Mouse (Mus musculus) MEL (cell line): ENCODE measurements at regions not wholly inside any gene's neighbourhood (a gene's known extent, or its start where the extent isn't known, plus 50 kb on each side); places are given as distances from the start of the nearest gene placed in this dataset.

Experiments
- DNase-seq: peaks from one replicate; pipeline ENCODE4 v3.0.0; 2011; ENCODE audit warnings: low read depth, low spot score
- H3K27ac ChIP-seq: 2 replicates; pipeline ENCODE4 v1.5.1; 2012; ENCODE audit warnings: low read depth, mild to moderate bottlenecking, control low read depth, low read length, moderate library complexity; ENCODE audit not compliant: control insufficient read depth
- H3K27me3 ChIP-seq, 2 experiments: fragments of 150-350 bp in 1 of 2; sonication (generic) in 1 of 2; 2 replicates each; pipeline ENCODE4 v1.6.1; 2012; ENCODE audit warnings: low read length in 2 of 2, mild to moderate bottlenecking in 2 of 2, improper control_type of control experiment in 1 of 2, moderate library complexity in 1 of 2; ENCODE audit not compliant: insufficient read depth in 2 of 2, control insufficient read depth in 1 of 2
- H3K36me3 ChIP-seq, 2 experiments: 2 replicates each; pipeline ENCODE4 v1.6.1; 2012 to 2014; ENCODE audit warnings: low read length in 2 of 2, improper control_type of control experiment in 1 of 2, inconsistent platforms in 1 of 2, mild to moderate bottlenecking in 1 of 2; ENCODE audit not compliant: insufficient read depth in 2 of 2, control insufficient read depth in 1 of 2
- H3K4me1 ChIP-seq, 2 experiments: fragments of 150-350 bp in 1 of 2; sonication (generic) in 1 of 2; 2 replicates each; pipeline ENCODE4 v1.6.1; 2012; ENCODE audit warnings: low read length in 2 of 2, improper control_type of control experiment in 1 of 2, mild to moderate bottlenecking in 1 of 2; ENCODE audit not compliant: insufficient read depth in 2 of 2, control insufficient read depth in 1 of 2
- H3K4me3 ChIP-seq, 2 experiments: fragments of 150-350 bp in 1 of 2; sonication (generic) in 1 of 2; 2 replicates each; pipeline ENCODE4 v1.5.1; 2012; ENCODE audit warnings: low read depth in 2 of 2, low read length in 2 of 2, mild to moderate bottlenecking in 2 of 2, moderate library complexity in 2 of 2, control low read depth in 1 of 2, improper control_type of control experiment in 1 of 2; ENCODE audit not compliant: control insufficient read depth in 1 of 2, insufficient read depth in 1 of 2
- H3K79me2 ChIP-seq: 2 replicates; pipeline ENCODE4 v1.6.1; 2012; ENCODE audit warnings: mild to moderate bottlenecking, low read length, moderate library complexity; ENCODE audit not compliant: control insufficient read depth, poor library complexity, insufficient read depth
- H3K9ac ChIP-seq: 2 replicates; pipeline ENCODE4 v1.6.1; 2012; ENCODE audit warnings: low read depth, mild to moderate bottlenecking, control low read depth, low read length, moderate library complexity; ENCODE audit not compliant: control insufficient read depth, poor library complexity, severe bottlenecking
- H3K9me3 ChIP-seq: fragments of 150-350 bp; sonication (generic); replicated peaks from 2 replicates; pipeline ENCODE4 v1.6.1; 2012; ENCODE audit warnings: mild to moderate bottlenecking, low read length, improper control_type of control experiment, moderate library complexity; ENCODE audit not compliant: insufficient read depth
- BHLHE40 ChIP-seq: IDR thresholded peaks from 2 replicates; pipeline ENCODE4 v1.6.1; 2012; ENCODE audit warnings: low read depth, mild to moderate bottlenecking, inconsistent platforms, low read length, improper control_type of control experiment, borderline replicate concordance
- CHD1 ChIP-seq: IDR thresholded peaks from 2 replicates; pipeline ENCODE4 v1.6.1; 2012; ENCODE audit warnings: low read depth, mild to moderate bottlenecking, inconsistent platforms, low read length, improper control_type of control experiment
- ELF1 ChIP-seq: IDR thresholded peaks from 2 replicates; pipeline ENCODE4 v1.6.1; 2014; ENCODE audit warnings: low read depth, mild to moderate bottlenecking, inconsistent platforms, low read length, improper control_type of control experiment, moderate library complexity
- GATA1 ChIP-seq: IDR thresholded peaks from 2 replicates; pipeline ENCODE4 v1.6.1; 2011; ENCODE audit warnings: low read depth, low read length, improper control_type of control experiment
- HCFC1 ChIP-seq: IDR thresholded peaks from 2 replicates; pipeline ENCODE4 v1.6.1; 2012; ENCODE audit warnings: low read depth, mild to moderate bottlenecking, inconsistent platforms, low read length, improper control_type of control experiment, moderate library complexity
- MAFK ChIP-seq: IDR thresholded peaks from 2 replicates; pipeline ENCODE4 v1.6.1; 2011; ENCODE audit warnings: low read depth, mild to moderate bottlenecking, low read length, improper control_type of control experiment, borderline replicate concordance
- MAX ChIP-seq: IDR thresholded peaks from 2 replicates; pipeline ENCODE4 v1.6.1; 2011; ENCODE audit warnings: low read length, improper control_type of control experiment
- MEF2A ChIP-seq: IDR thresholded peaks from 2 replicates; pipeline ENCODE4 v1.6.1; 2014; ENCODE audit warnings: low read depth, mild to moderate bottlenecking, inconsistent platforms, low read length, improper control_type of control experiment; ENCODE audit not compliant: poor library complexity, insufficient replicate concordance, severe bottlenecking; ENCODE audit errors: extremely low read depth
- MYB ChIP-seq: IDR thresholded peaks from 2 replicates; pipeline ENCODE4 v1.6.1; 2011; ENCODE audit warnings: mild to moderate bottlenecking, low read depth, low read length, improper control_type of control experiment
- MYC ChIP-seq: IDR thresholded peaks from 2 replicates; pipeline ENCODE4 v1.6.1; 2011; ENCODE audit warnings: low read depth, mild to moderate bottlenecking, low read length, improper control_type of control experiment, moderate library complexity
- NELFE ChIP-seq: IDR thresholded peaks from 2 replicates; pipeline ENCODE4 v1.6.1; 2011; ENCODE audit warnings: low read depth, low read length, improper control_type of control experiment
- POLR2A ChIP-seq, 2 experiments: IDR thresholded peaks; 2 replicates each; pipeline ENCODE4 v1.6.1; 2011 to 2012; ENCODE audit warnings: low read length in 2 of 2, mild to moderate bottlenecking in 2 of 2, control low read depth in 1 of 2, improper control_type of control experiment in 1 of 2, low read depth in 1 of 2, moderate library complexity in 1 of 2; ENCODE audit not compliant: control insufficient read depth in 1 of 2, insufficient read depth in 1 of 2, poor library complexity in 1 of 2
- POLR2AphosphoS5 ChIP-seq: IDR thresholded peaks from 2 replicates; pipeline ENCODE4 v1.6.1; 2012; ENCODE audit warnings: low read depth, borderline replicate concordance, mild to moderate bottlenecking, inconsistent platforms, low read length, moderate library complexity, mixed read lengths
- RAD21 ChIP-seq: IDR thresholded peaks from 2 replicates; pipeline ENCODE4 v1.6.1; 2011; ENCODE audit warnings: mild to moderate bottlenecking, low read depth, low read length, improper control_type of control experiment
- RCOR1 ChIP-seq: IDR thresholded peaks from 2 replicates; pipeline ENCODE4 v1.6.1; 2012; ENCODE audit warnings: low read depth, mild to moderate bottlenecking, inconsistent platforms, low read length, improper control_type of control experiment
- SIN3A ChIP-seq: IDR thresholded peaks from 2 replicates; pipeline ENCODE4 v1.6.1; 2012; ENCODE audit warnings: low read length, improper control_type of control experiment, inconsistent platforms
- TBP ChIP-seq: IDR thresholded peaks from 2 replicates; pipeline ENCODE4 v1.8.0; 2011; ENCODE audit warnings: low read depth, low read length, improper control_type of control experiment
- TCF12 ChIP-seq: IDR thresholded peaks from 2 replicates; pipeline ENCODE4 v1.6.1; 2014; ENCODE audit warnings: low read depth, mild to moderate bottlenecking, inconsistent platforms, low read length, improper control_type of control experiment, moderate library complexity
- UBTF ChIP-seq: IDR thresholded peaks from 2 replicates; pipeline ENCODE4 v1.6.1; 2012; ENCODE audit warnings: low read depth, mild to moderate bottlenecking, inconsistent platforms, low read length, improper control_type of control experiment, moderate library complexity, borderline replicate concordance; ENCODE audit not compliant: insufficient read depth
- USF1 ChIP-seq: IDR thresholded peaks from 2 replicates; pipeline ENCODE4 v1.6.1; 2014; ENCODE audit warnings: low read depth, mild to moderate bottlenecking, inconsistent platforms, low read length, improper control_type of control experiment, moderate library complexity
- ZC3H11A ChIP-seq: IDR thresholded peaks from 2 replicates; pipeline ENCODE4 v1.6.1; 2012; ENCODE audit warnings: low read depth, mild to moderate bottlenecking, inconsistent platforms, low read length, improper control_type of control experiment
- ZKSCAN1 ChIP-seq: IDR thresholded peaks from 2 replicates; pipeline ENCODE4 v1.6.1; 2012; ENCODE audit warnings: low read depth, mild to moderate bottlenecking, inconsistent platforms, low read length, improper control_type of control experiment, moderate library complexity
- ZMIZ1 ChIP-seq: IDR thresholded peaks from 2 replicates; pipeline ENCODE4 v1.6.1; 2012; ENCODE audit warnings: low read depth, mild to moderate bottlenecking, inconsistent platforms, low read length, improper control_type of control experiment, moderate library complexity
- ZNF384 ChIP-seq: IDR thresholded peaks from 2 replicates; pipeline ENCODE4 v1.6.1; 2012; ENCODE audit warnings: low read depth, mild to moderate bottlenecking, inconsistent platforms, low read length, improper control_type of control experiment

DNA sequence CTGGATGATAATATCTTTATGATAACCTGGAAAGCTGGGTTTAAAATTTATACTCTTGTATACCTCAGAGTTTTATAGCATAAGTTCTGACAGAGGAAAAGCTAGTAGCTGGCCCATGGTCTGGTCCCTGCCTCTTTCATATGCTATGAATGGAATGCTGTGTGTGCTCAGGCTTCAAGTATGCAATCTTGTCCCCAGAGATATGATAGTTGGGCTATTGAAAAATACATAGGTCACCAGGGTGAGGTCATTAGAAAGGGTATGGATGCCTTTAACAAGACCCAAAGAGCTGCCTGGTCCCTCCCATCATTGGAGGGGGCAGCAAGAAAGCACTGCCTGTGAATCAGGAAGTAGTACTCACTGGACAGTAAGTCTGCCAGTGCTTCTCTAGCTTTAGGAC is 113.1 kb downstream of the Far1 start:
- Histone ChIP-seq H3K9ac (no peak overlapping the region), H3K79me2 (no peaks in the 10 kb centered on the region), H3K4me3 (no peak overlapping the region), H3K27me3 (no peaks in the 10 kb centered on the region), H3K36me3 (no peaks in the 10 kb centered on the region), H3K9me3 (no peaks in the 10 kb centered on the region), H3K4me1 (no peaks in the 10 kb centered on the region), H3K27ac (no peak overlapping the region)
- no peak for TF ChIP-seq GATA1
- TF ChIP-seq MEF2A: no peak
- no peak for TF ChIP-seq MYB
- TF ChIP-seq USF1: no peak
- TF ChIP-seq ZC3H11A: no peak
- no peak for TF ChIP-seq SIN3A
- no peak for TF ChIP-seq ZNF384
- no peak for TF ChIP-seq POLR2AphosphoS5
- no peak for TF ChIP-seq RCOR1
- no peak for TF ChIP-seq ZKSCAN1
- TF ChIP-seq CHD1: no peak
- TF ChIP-seq RAD21: no peak
- TF ChIP-seq MAFK: no peak
- no peak for TF ChIP-seq ELF1
- TF ChIP-seq ZMIZ1: no peak
- no peak for TF ChIP-seq NELFE
- no peak for DNase-seq

DNA sequence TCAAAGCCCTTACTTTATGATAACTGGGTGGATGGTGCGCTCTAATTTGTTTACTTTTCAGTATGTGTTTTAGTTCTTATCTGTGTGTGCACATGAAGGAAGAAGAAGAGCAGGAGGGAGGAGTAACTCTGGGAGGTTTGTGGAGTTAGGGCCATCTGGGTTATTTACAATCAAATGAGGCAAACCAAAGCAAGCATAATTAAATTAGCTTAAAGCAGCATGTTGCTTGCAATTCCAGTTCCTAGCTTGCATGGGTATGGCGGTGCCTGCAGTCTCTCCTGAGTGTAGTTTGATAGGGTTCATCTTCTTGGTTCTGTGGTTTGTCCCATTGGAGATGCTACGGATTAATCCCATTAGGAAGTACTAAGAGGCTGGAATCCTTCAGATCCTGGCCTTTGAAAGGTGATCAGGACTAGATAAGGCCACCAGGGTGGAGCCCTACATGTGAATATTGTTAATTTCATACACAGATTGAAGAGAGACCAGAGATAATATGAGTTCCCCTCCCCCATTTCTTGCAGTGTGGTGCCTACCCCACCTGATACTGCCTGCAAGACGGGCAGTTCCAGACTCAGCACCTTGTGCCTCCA is 123.5 kb downstream of the Far1 start:
- no peak for TF ChIP-seq ZC3H11A
- TF ChIP-seq MYC: no peak
- no peak for TF ChIP-seq USF1
- no peak for TF ChIP-seq POLR2A (IDR thresholded peaks at IDR 0.05; ENCODE audit: control insufficient read depth in 1 of 2, insufficient read depth in 1 of 2, low read depth in 1 of 2, low read length in 2 of 2, poor library complexity in 1 of 2)
- TF ChIP-seq TBP: no peak
- TF ChIP-seq MAX: no peak
- TF ChIP-seq UBTF: no peak
- no peak for TF ChIP-seq POLR2AphosphoS5
- TF ChIP-seq BHLHE40: no peak
- no peak for TF ChIP-seq ZNF384
- TF ChIP-seq MYB: no peak
- no peak for TF ChIP-seq TCF12
- TF ChIP-seq RCOR1: no peak
- no peak for TF ChIP-seq HCFC1
- no peak for TF ChIP-seq NELFE
- no peak overlapping the region for H3K9ac ChIP-seq
- H3K79me2 ChIP-seq: no peaks in the 10 kb centered on the region
- no peak overlapping the region for H3K4me3 ChIP-seq
- no peak overlapping the region for H3K27ac ChIP-seq
- no peaks in the 10 kb centered on the region for H3K27me3 ChIP-seq
- no peaks in the 10 kb centered on the region for H3K36me3 ChIP-seq
- no peaks in the 10 kb centered on the region for H3K4me1 ChIP-seq
- no peak for DNase-seq
- H3K9me3 ChIP-seq: no peaks in the 10 kb centered on the region
